Mouse (Mus musculus) CH12F3 (cell line): ENCODE measurements at regions not wholly inside any gene's neighbourhood (a gene's known extent, or its start where the extent isn't known, plus 50 kb on each side); places are given as distances from the start of the nearest gene placed in this dataset.

ENCODE experiments used
- in situ Hi-C: fragments of 300-500 bp; cut with MboI; formaldehyde crosslinking; loops from 2 replicates; pipeline ENCODE4 v1.14.3; 2020; ENCODE audit warnings: low sequenced_read_pairs

DNA sequence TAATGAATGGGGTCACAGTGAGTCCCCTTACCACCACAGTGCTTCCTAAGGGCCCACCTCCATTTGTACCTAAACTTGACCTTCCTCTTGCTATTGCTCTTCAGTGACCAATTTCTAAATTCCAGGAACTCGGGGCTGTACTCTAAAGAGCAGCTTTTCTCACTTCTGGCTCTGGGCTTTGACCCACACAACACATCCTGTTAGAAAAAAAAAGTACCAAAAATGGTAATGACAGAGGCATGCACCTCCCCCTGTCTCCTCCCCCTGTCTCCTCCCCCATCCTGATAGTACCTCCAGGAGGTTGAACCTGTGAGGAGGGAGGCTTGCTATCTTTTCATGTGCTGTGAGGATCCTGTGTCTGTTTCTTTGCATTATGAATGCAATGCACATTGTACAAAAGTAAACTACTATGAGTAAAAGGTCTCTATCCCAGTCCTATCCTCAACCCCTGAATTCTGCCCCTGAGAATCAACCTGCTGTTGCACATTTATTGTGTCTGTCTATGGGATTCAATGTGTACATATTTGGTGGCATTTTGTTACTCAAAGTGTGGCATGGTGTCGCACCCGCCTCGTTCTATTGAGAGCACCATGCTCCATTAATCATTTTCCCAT, 1387.8 kb downstream of the Gsdmc2 start:
- in situ Hi-C loops: no loop called here

- in situ Hi-C loops: no loop called here
These were observed 1389.0 kb downstream of the Gsdmc2 start for GRCm38 (mm10) chr15:62456020-62456419.

GRCm38 (mm10) chr15:62448116-62448515, 1396.9 kb downstream of the Gsdmc2 start:
- in situ Hi-C loops: no loop called here

GRCm38 (mm10) chr15:62439211-62439610, 1405.8 kb downstream of the Gsdmc2 start:
- in situ Hi-C loops: no loop called here

DNA sequence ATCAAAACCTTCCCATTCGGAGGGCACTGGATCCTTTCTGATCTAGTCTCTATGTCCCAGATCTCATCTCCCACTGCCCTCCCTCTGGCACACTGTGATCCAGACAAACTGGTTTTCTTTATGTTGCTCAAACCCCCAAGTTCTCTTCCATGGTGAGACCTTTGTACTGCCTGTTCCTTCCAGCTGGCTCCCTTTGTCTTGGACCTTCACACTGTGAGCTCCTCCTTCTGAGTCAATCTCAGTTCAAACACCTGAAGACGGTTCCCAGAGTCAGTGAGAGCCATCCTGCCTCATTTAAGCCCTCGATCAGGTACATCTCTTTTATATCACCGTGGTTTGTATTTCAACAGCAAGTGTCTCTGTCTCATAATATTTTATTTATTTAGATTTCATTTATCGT, 1408.3 kb downstream of the Gsdmc2 start:
- in situ Hi-C loops: no loop called here

GRCm38 (mm10) chr15:62435141-62435680, 1409.8 kb downstream of the Gsdmc2 start:
- in situ Hi-C loops: no loop called here

DNA sequence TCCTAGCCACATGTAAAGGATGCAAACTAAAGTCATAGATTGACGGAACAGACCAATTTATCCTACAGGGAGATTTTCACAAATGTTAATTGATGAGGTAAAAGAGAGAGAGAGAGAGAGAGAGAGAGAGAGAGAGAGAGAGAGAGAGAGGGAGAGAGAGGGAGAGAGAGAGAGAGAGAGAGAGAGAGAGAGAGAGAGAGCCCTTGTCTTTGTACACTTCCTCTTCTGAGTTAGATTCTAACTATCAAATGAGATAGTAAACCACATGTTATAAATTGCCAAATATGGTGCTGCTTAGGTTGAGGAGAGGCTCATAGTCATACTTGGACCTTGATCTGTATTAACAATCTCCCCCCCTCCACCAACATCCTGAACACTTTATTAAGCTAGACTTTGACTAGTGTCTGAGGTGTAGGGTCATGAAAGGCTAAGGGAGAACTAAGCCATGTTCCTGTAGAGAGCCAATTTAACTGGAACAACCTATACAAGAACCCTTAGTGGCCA, 1412.2 kb downstream of the Gsdmc2 start:
- in situ Hi-C loops: no loop called here

DNA sequence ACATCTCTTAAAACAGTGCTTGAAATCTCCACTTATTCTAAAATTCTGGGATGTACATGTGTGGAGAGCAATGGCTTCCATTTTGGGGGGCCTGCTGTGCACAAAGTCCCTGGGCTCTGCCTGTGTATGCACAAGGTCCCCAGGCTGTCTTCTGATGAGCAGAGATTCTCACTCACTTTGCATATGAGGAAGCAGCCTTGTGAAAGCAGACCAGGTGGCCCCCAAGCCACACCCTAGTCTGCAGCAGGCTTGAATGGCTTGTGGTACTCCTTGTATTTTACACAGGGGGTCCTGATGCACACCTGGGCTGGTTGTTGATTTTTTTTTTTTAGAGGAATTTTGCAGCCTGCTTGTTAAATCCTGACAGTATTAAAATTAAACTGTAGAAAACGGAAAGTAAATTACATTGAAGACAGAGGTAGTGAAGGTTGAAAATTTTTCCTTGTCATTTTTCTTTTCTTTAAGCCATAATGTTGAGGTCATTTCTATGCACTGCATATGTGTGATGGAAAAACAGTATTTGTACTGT, 1413.8 kb downstream of the Gsdmc2 start:
- in situ Hi-C loops: no loop called here

GRCm38 (mm10) chr15:62422995-62423394, 1422.0 kb downstream of the Gsdmc2 start:
- in situ Hi-C loops: no loop called here

GRCm38 (mm10) chr15:62421073-62421851, 1423.7 kb downstream of the Gsdmc2 start:
- in situ Hi-C loops: no loop called here

DNA sequence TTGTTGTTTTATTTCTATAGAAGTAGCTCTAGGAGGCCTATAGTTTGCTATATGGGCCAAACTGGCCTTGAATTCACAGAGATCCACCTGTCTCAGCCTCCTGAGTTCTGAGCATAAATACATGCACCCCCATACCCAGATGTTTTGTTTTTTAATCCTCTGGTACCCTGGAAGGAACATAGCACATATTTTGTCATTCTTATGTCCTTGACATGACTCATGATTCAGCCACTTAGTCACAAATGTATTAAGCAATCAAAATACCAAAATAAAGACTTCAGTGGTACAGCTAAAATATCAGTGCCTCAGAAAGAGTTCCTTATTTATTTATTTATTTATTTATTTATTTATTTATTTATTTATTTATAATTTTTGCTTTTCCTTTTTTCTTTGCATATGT, 1428.3 kb downstream of the Gsdmc2 start:
- in situ Hi-C loops: no loop called here

- in situ Hi-C loops: no loop called here
These were observed 1431.3 kb downstream of the Gsdmc2 start for GRCm38 (mm10) chr15:62413694-62414093.

- in situ Hi-C loops: no loop called here
These were observed 1442.8 kb downstream of the Gsdmc2 start for GRCm38 (mm10) chr15:62402142-62402541.

GRCm38 (mm10) chr15:62400984-62401609, 1443.9 kb downstream of the Gsdmc2 start:
- in situ Hi-C loops: no loop called here

GRCm38 (mm10) chr15:62399381-62399780, 1445.6 kb downstream of the Gsdmc2 start:
- in situ Hi-C loops: no loop called here

DNA sequence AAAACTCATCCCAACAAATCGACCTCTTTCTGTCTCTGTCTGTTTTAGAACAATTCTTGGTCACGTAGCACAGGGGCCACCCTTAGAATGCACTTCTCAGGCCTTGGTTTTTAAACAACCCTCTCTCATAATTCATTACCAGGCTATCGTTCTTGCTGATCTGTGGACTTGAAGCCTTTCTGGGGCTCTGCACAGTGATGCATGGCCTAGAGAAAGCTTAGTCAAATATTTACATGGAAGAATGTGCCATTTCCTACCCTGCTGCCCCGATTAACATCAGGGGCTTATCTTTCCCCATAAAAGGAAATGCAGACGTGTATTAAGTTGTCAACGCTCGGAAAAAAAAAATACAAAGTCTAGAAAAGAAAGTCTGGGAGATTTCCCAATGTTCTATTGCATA, 1448.0 kb downstream of the Gsdmc2 start:
- in situ Hi-C loops: no loop called here

DNA sequence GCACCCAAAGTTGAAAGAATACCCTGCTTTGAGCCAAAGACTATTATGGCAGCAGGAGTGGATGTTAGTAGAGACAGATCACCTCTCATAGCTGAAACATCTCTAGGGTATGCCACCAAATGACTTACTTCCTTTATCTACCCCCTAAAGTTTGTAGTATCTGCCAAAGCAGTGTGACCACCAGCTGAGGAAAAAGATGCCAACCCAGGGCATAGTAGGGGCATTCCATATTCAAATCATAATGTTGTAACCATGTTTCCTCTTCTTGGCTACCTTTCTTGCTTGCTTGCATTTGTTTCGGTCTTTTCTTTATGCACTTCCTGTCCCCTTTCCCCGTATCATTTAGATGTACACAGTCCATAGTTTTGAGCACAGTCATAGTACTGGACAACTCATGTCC, 1449.6 kb downstream of the Gsdmc2 start:
- in situ Hi-C loops: no loop called here

DNA sequence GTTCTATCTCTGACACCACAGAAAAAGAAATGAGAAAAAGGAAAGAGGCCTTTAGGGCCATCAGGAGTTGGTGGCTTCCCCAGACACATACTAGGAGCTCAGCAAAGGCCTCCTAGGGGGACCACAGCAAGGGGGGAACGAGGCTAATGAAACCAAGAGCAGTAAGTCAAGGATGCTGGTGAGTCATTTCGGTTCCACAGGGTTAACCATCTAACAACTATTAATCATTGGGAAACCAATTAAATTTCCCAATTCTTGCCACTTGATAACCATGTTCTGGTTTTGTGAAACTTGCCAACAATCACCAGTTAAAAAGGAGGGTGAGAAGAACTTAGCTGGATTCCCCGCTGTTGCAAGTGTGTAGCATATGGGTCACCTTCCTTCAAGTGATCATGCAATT, 1451.6 kb downstream of the Gsdmc2 start:
- in situ Hi-C loops: no loop called here

DNA sequence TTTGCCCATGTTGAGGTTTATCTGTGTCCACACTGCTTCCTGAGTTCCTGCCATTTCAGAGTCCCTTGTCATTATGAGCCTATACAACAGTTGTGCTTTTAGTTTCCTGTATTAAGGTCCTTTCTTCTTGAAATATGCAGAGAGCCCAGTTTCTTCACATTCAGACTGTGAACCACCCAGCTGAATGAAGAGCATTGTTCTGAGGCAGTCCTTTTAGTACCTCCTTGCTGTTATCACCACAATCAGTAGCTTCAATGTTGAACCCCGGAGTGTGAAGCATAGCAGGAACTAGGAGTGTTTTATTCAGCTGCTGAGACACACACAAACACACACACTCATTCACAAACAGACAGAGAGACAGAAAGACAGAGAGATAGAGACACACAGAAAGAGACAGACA, 1452.1 kb downstream of the Gsdmc2 start:
- in situ Hi-C loops: no loop called here

DNA sequence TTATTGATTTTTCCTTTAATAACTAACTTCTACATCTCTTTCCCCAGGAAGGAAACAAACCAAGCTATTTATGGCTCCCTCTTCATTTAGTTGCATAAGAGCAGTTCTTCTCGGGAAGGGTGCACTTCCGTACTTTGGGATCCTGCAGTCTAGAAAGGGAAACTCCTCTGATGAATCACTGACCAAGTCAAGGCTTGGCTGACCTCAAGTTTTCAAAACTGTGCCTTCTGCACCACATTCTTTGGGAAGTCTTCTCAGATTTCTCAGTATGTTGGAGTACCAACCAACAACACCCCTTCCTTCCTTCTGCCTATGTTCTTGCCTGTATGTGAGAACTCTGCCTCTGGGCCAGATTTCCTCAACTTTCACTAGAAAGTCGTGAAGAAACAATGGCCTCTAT, 1452.6 kb downstream of the Gsdmc2 start:
- in situ Hi-C loops: no loop called here

GRCm38 (mm10) chr15:62389431-62390105, 1455.4 kb downstream of the Gsdmc2 start:
- in situ Hi-C loops: no loop called here
